Mouse (Mus musculus) embryonic facial prominence, embryonic 14.5 days (tissue): ENCODE measurements around the gene Gm11634. TPM values are rescaled to one million over a fixed set of nuclear protein-coding genes. Genes with fewer than 3 reads are reported as not detected.
"Not testable (repeated sequence)": the region's sequence is repeated elsewhere in the genome, so short reads cannot be mapped to it uniquely, and the experiment has no call there.

Experiments
- ATAC-seq: fragments of 200-750 bp; cut with Nextera tagmentation; 2 replicates; pipeline ENCODE4 v1.8.0; 2017; ENCODE audit warnings: low read depth, moderate number of reproducible peaks, moderate TSS enrichment
- DNase-seq: peaks from one replicate; pipeline ENCODE4 v3.0.0-alpha.2; 2015; ENCODE audit warnings: low spot score
- H3K27ac ChIP-seq: fragments of 300-500 bp; sonication (generic); replicated peaks from 2 replicates; pipeline ENCODE4 v1.5.1; 2014; ENCODE audit warnings: low read depth, mild to moderate bottlenecking, low read length, moderate library complexity
- H3K27me3 ChIP-seq: fragments of 300-500 bp; sonication (generic); replicated peaks from 2 replicates; pipeline ENCODE4 v1.6.1; 2014; ENCODE audit warnings: low read length; ENCODE audit not compliant: control insufficient read depth, insufficient read depth
- H3K36me3 ChIP-seq: fragments of 300-500 bp; sonication (generic); 2 replicates; pipeline ENCODE4 v1.6.1; 2014; ENCODE audit warnings: low read length, mixed read lengths; ENCODE audit not compliant: control insufficient read depth, insufficient read depth
- H3K4me1 ChIP-seq: fragments of 300-500 bp; sonication (generic); 2 replicates; pipeline ENCODE4 v1.6.1; 2014; ENCODE audit warnings: antibody characterized with exemption, low read length; ENCODE audit not compliant: control insufficient read depth, insufficient read depth
- H3K4me2 ChIP-seq: fragments of 300-500 bp; sonication (generic); 2 replicates; pipeline ENCODE4 v1.6.1; 2014; ENCODE audit warnings: low read depth, mild to moderate bottlenecking, low read length, moderate library complexity, mixed read lengths
- H3K4me3 ChIP-seq: fragments of 300-500 bp; sonication (generic); 2 replicates; pipeline ENCODE4 v1.5.1; 2014; ENCODE audit warnings: low read depth, mild to moderate bottlenecking, low read length
- H3K9ac ChIP-seq: fragments of 300-500 bp; sonication (generic); 2 replicates; pipeline ENCODE4 v1.6.1; 2014; ENCODE audit warnings: low read depth, mild to moderate bottlenecking, low read length, moderate library complexity, mixed read lengths
- H3K9me3 ChIP-seq: fragments of 300-500 bp; sonication (generic); 2 replicates; pipeline ENCODE4 v1.6.1; 2016; ENCODE audit warnings: low read length; ENCODE audit not compliant: control insufficient read depth
- whole genome bisulfite sequencing: fragments of 180-500 bp; shearing (Covaris S2); extraction: QIAGEN DNeasy Blood & Tissue Kit; methylation state at CpG from one replicate; pipeline ENCODE4 v1.1.7; 2014; 5-methylcytosine and 5-hydroxymethylcytosine counted together
- polyA plus RNA-seq: library from polyadenylated mRNA; unstranded; fragments of >200 nt; fragmentation: Nextera tagmentation; extraction: Ambion mirVana; gene quantifications from 2 replicates; pipeline ENCODE4 v1.2.1, GENCODE M21; 2014

The Gm11634 gene
- polyA plus RNA-seq, 1 experiment from 2014 or later = not detected

- WGBS = 87% methylated on average over 11 of the region's 11 CpGs
- H3K27ac ChIP-seq, DNase-seq, H3K27me3 ChIP-seq, H3K36me3 ChIP-seq, H3K4me2 ChIP-seq, ATAC-seq, H3K9me3 ChIP-seq, H3K9ac ChIP-seq, H3K4me3 ChIP-seq: not testable (repeated sequence)
- H3K4me1 ChIP-seq = peaks cover 16% of the 10 kb centered on the region
Observed at GRCm38 (mm10) chr11:101620022-101620655, 21.1 kb upstream of the Gm11634 start.

GRCm38 (mm10) chr11:101618596-101618995 lies 19.5 kb upstream of the Gm11634 start:
- 66% methylated on average over 3 of the region's 3 CpGs for WGBS
- DNase-seq (no peak), ATAC-seq (no peak)
- no peaks in the 10 kb centered on the region for H3K27me3 ChIP-seq
- H3K27ac ChIP-seq = no peak overlapping the region
- H3K9ac ChIP-seq = no peak overlapping the region
- H3K36me3 ChIP-seq = no peaks in the 10 kb centered on the region
- no peak overlapping the region for H3K4me3 ChIP-seq
- H3K9me3 ChIP-seq = no peaks in the 10 kb centered on the region
- no peak overlapping the region for H3K4me2 ChIP-seq
- peaks cover 16% of the 10 kb centered on the region for H3K4me1 ChIP-seq

GRCm38 (mm10) chr11:101617849-101618248 lies 18.8 kb upstream of the Gm11634 start:
- DNase-seq (peak; percentile 92), ATAC-seq (peak; percentile 72; the same call in 1 of the 2 replicates)
- Histone ChIP-seq H3K27me3 (no peaks in the 10 kb centered on the region), H3K9me3 (no peaks in the 10 kb centered on the region), H3K27ac (no peak overlapping the region), H3K4me3 (0 out of 2 replicates have a peak overlapping the region, but pooled peaks have one; percentile 5), H3K4me1 (peaks cover 16% of the 10 kb centered on the region), H3K36me3 (no peaks in the 10 kb centered on the region), H3K4me2 (peak overlapping the region; percentile 38), H3K9ac (no peak overlapping the region)
- 4% methylated on average over 8 of the region's 8 CpGs for WGBS

- 21% methylated on average over 18 of the region's 18 CpGs for WGBS
- no peaks in the 10 kb centered on the region for H3K36me3 ChIP-seq
- ATAC-seq (no peak), DNase-seq (no peak)
- no peaks in the 10 kb centered on the region for H3K9me3 ChIP-seq
- no peak overlapping the region for H3K27ac ChIP-seq
- H3K9ac ChIP-seq = no peak overlapping the region
- H3K27me3 ChIP-seq = no peaks in the 10 kb centered on the region
- H3K4me3 ChIP-seq = no peak overlapping the region
- peaks cover 16% of the 10 kb centered on the region for H3K4me1 ChIP-seq
- H3K4me2 ChIP-seq = peak overlapping the region; percentile 38; the same call in 1 of the 2 replicates
Observed at GRCm38 (mm10) chr11:101616948-101617767, 18.1 kb upstream of the Gm11634 start.

GRCm38 (mm10) chr11:101616104-101616503 lies 17.0 kb upstream of the Gm11634 start:
- no peak overlapping the region for H3K27ac ChIP-seq
- WGBS = 88% methylated on average over 8 of the region's 8 CpGs
- H3K4me2 ChIP-seq = no peak overlapping the region
- no peaks in the 10 kb centered on the region for H3K9me3 ChIP-seq
- H3K27me3 ChIP-seq = no peaks in the 10 kb centered on the region
- no peak overlapping the region for H3K9ac ChIP-seq
- H3K4me1 ChIP-seq = peaks cover 16% of the 10 kb centered on the region
- no peak for DNase-seq
- ATAC-seq = no peak
- no peak overlapping the region for H3K4me3 ChIP-seq
- H3K36me3 ChIP-seq = no peaks in the 10 kb centered on the region

- H3K4me1 ChIP-seq = peaks cover 16% of the 10 kb centered on the region
- WGBS = 67% methylated on average over 6 of the region's 6 CpGs
- no peak for ATAC-seq
Observed at GRCm38 (mm10) chr11:101615380-101615779, 16.3 kb upstream of the Gm11634 start.

GRCm38 (mm10) chr11:101614116-101614515 lies 15.1 kb upstream of the Gm11634 start:
- Histone ChIP-seq H3K27me3 (no peaks in the 10 kb centered on the region), H3K9me3 (no peaks in the 10 kb centered on the region), H3K4me2 (no peak overlapping the region), H3K4me1 (peaks cover 16% of the 10 kb centered on the region), H3K4me3 (no peak overlapping the region), H3K9ac (no peak overlapping the region), H3K27ac (no peak overlapping the region), H3K36me3 (no peaks in the 10 kb centered on the region)
- no peak for ATAC-seq
- DNase-seq = no peak
- 70% methylated on average over 4 of the region's 4 CpGs for WGBS

More at GRCm38 (mm10) chr11:101615380-101615779, 16.3 kb upstream of the Gm11634 start:
- Histone ChIP-seq H3K27me3 (no peaks in the 10 kb centered on the region), H3K4me3 (no peak overlapping the region), H3K27ac (no peak overlapping the region), H3K36me3 (no peaks in the 10 kb centered on the region), H3K9ac (no peak overlapping the region), H3K4me2 (no peak overlapping the region), H3K9me3 (no peaks in the 10 kb centered on the region)
- no peak for DNase-seq

- no peak for ATAC-seq
- no peak for DNase-seq
- H3K27ac ChIP-seq = no peak overlapping the region
- no peak overlapping the region for H3K4me2 ChIP-seq
- no peaks in the 10 kb centered on the region for H3K9me3 ChIP-seq
- 81% methylated on average over 6 of the region's 6 CpGs for WGBS
- peaks cover 16% of the 10 kb centered on the region for H3K4me1 ChIP-seq
- no peak overlapping the region for H3K4me3 ChIP-seq
- H3K9ac ChIP-seq = no peak overlapping the region
- H3K36me3 ChIP-seq = no peaks in the 10 kb centered on the region
- H3K27me3 ChIP-seq = no peaks in the 10 kb centered on the region
Observed at GRCm38 (mm10) chr11:101613596-101613995, 14.5 kb upstream of the Gm11634 start.
